Mouse (Mus musculus) heart, adult 10 weeks (tissue): ENCODE results near the gene Brdt. TPM values are rescaled to one million over a fixed set of nuclear protein-coding genes. Genes with fewer than 3 reads are reported as not detected.

Experiments used
- polyA plus RNA-seq: library from polyadenylated mRNA; stranded (reverse); fragments of 350-450 nt; fragmentation: Illumina TruSeq; extraction: RNeasy Lipid Tissue Mini Kit (QIAGEN cat#74804); gene quantifications from one replicate; pipeline ENCODE4 v1.2.3, GENCODE M21; 2014; ENCODE audit warnings: low read depth, low replicate concordance

Gene Brdt
- polyA plus RNA-seq, result 0.37 TPM

GRCm38 (mm10) chr5:107330916-107331421 is at the start of gene Brdt:
Brdt (plus strand) TSS chr5:107331159.

GRCm38 (mm10) chr5:107289234-107289764 is 41.7 kb upstream of the Brdt start, which contains the start of gene Tgfbr3:
Tgfbr3 (minus strand) TSS chr5:107289629.

DNA sequence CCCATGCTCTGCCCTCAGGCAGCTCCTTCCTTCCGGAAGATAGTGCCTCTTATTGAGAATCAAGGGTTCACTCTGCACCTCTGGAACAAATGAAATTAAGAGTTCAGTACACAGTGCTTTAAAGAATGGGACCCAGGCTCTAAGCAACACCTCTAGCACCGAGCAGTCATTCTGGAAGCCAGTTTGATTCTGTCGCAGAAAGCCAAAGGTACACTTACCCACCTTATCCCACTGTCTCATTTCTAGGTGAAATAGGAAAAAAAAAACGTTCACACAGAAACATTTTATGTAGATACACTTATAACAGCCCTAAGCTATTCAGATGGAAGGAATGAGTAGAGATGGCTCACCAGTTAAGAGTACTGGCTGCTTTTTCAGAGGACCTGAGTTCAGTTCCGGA is 71.5 kb downstream of the Brdt start, which contains the start of gene Ephx4:
TSS of gene Ephx4 (plus strand) at position 301 of the 400 bp plus-strand sequence.

DNA sequence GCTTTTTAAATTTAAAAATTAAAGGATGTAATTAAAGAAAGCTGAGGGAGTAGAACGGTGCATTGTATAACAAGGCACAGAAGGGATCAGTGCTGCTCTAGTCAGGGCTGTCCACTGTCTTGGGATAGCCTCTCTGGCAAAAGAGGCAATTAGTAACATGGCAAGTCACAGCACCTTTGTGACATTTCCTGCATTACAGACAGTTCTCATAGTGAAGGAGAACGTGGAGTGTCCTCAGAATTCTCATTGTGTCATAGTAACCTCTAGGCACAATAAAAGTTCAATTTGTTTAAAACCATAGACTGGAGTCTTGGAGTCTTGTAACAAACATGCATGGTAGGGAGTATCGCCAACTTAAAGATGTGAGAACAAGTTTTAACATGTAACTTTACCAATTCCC is 100.3 kb downstream of the Brdt start, which contains the start of gene Lpcat2b:
TSS of gene Lpcat2b (plus strand) at position 301 of the 400 bp plus-strand sequence.

Other genes with a start within 250 kb of the Brdt start
- gene Tgfbr3, start 41.5 kb upstream of the Brdt start, polyA plus RNA-seq, result 26.2 TPM
- gene Ephx4, start 71.6 kb downstream of the Brdt start, polyA plus RNA-seq, result not detected
- not detected for gene Lpcat2b, start 100.4 kb downstream of the Brdt start, polyA plus RNA-seq
- 4.1 TPM for gene Btbd8, start 106.8 kb downstream of the Brdt start, polyA plus RNA-seq
- not detected for gene Gm42669, start 176.5 kb downstream of the Brdt start, polyA plus RNA-seq
- gene 1700028K03Rik, start 203.6 kb downstream of the Brdt start, polyA plus RNA-seq, result not detected